Mouse (Mus musculus) neural tube, embryonic 11.5 days (tissue): ENCODE results near the gene Cgnl1. TPM values are rescaled to one million over a fixed set of nuclear protein-coding genes. Genes with fewer than 3 reads are reported as not detected.

Experiments
- ATAC-seq: fragments of 200-750 bp; cut with Nextera tagmentation; 2 replicates; pipeline ENCODE4 v1.8.0; 2017; ENCODE audit warnings: moderate number of reproducible peaks, mild to moderate bottlenecking, moderate TSS enrichment, moderate library complexity; ENCODE audit not compliant: insufficient read depth, low FRiP score, low TSS enrichment
- DNase-seq: peaks from one replicate; pipeline ENCODE4 v3.0.0-alpha.2; 2015; ENCODE audit warnings: low spot score
- H3K27ac ChIP-seq: fragments of 300-500 bp; sonication (generic); 2 replicates; pipeline ENCODE4 v1.5.1; 2014; ENCODE audit warnings: low read depth, mild to moderate bottlenecking, low read length
- H3K27me3 ChIP-seq: fragments of 300-500 bp; sonication (generic); 2 replicates; pipeline ENCODE4 v1.6.1; 2014; ENCODE audit warnings: mild to moderate bottlenecking, low read length, mixed read lengths; ENCODE audit not compliant: control insufficient read depth, insufficient read depth
- H3K36me3 ChIP-seq: fragments of 300-500 bp; sonication (generic); 2 replicates; pipeline ENCODE4 v1.6.1; 2014; ENCODE audit warnings: mild to moderate bottlenecking, low read length, moderate library complexity, mixed read lengths; ENCODE audit not compliant: control insufficient read depth, insufficient read depth
- H3K4me1 ChIP-seq: fragments of 300-500 bp; sonication (generic); 2 replicates; pipeline ENCODE4 v1.6.1; 2014; ENCODE audit warnings: low read length, mixed read lengths; ENCODE audit not compliant: control insufficient read depth, insufficient read depth
- H3K4me2 ChIP-seq: fragments of 300-500 bp; sonication (generic); 2 replicates; pipeline ENCODE4 v1.6.1; 2014; ENCODE audit warnings: low read depth, mild to moderate bottlenecking, moderate library complexity
- H3K4me3 ChIP-seq: fragments of 300-500 bp; sonication (generic); 2 replicates; pipeline ENCODE4 v1.5.1; 2014; ENCODE audit warnings: low read depth, low read length
- H3K9ac ChIP-seq: fragments of 300-500 bp; sonication (generic); 2 replicates; pipeline ENCODE4 v1.6.1; 2014; ENCODE audit warnings: mild to moderate bottlenecking, low read length
- H3K9me3 ChIP-seq: fragments of 300-500 bp; sonication (generic); 2 replicates; pipeline ENCODE4 v1.6.1; 2016; ENCODE audit warnings: low read length; ENCODE audit not compliant: control insufficient read depth
- WGBS: fragments of 180-500 bp; shearing (Covaris S2); extraction: QIAGEN DNeasy Blood & Tissue Kit; methylation state at CpG from one replicate; pipeline ENCODE4 v1.1.7; 2014; 5-methylcytosine and 5-hydroxymethylcytosine counted together
- polyA plus RNA-seq: library from polyadenylated mRNA; unstranded; fragments of >200 nt; fragmentation: Nextera tagmentation; extraction: Ambion mirVana; gene quantifications from 2 replicates; pipeline ENCODE4 v1.2.1, GENCODE M21; 2014

The Cgnl1 gene
- polyA plus RNA-seq, 1 experiment from 2014 or later, result 7.5 TPM

DNA sequence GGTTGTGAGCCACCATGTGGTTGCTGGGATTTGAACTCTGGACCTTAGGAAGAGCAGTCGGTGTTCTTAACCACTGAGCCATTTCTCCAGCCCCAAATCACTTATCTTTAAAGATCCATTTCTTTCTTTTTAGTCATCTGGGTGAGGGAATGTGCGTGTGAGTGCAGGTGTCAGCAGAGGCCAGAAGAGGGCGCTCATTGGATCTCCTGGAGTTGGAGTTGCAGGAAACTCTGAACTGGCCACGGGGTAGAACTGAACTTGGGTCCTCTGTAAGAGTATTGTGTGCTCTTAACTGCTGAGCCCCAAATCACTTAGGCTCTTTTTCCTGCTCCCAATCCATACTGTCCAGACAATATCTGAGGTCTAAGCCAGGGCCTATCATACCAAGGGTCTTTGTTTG, 127.8 kb downstream of the Cgnl1 start:
- WGBS, result 91% methylated on average over 4 of the region's 4 CpGs
- Histone ChIP-seq H3K4me2 (no peak overlapping the region), H3K27ac (no peak overlapping the region), H3K9ac (no peak overlapping the region), H3K9me3 (no peaks in the 10 kb centered on the region), H3K4me1 (no peaks in the 10 kb centered on the region), H3K27me3 (no peaks in the 10 kb centered on the region), H3K4me3 (no peak overlapping the region), H3K36me3 (no peaks in the 10 kb centered on the region)
- DNase-seq (no peak), ATAC-seq (no peak)

DNA sequence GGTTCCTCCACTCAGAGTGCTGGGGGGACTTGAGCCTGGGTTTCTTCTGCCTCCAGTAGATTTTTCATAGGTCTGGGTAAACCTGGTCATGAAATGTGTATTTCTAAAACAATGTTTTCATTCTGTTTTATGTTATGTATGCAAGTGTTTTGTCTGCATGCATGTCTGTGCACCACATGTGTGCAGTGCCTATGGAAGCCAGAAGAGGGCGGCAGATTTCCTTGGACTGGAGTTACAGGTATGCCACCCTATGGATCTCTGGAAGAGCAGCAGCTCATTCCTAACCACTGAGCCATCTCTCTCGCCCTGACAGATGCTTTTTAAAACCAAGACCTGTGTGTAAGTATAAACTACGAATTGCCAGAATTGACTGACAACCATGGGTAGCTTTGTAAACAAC, 129.1 kb downstream of the Cgnl1 start:
- Histone ChIP-seq H3K27ac (no peak overlapping the region), H3K9ac (no peak overlapping the region), H3K4me2 (no peak overlapping the region), H3K27me3 (no peaks in the 10 kb centered on the region), H3K4me1 (no peaks in the 10 kb centered on the region), H3K36me3 (no peaks in the 10 kb centered on the region), H3K4me3 (no peak overlapping the region), H3K9me3 (no peaks in the 10 kb centered on the region)
- 90% methylated on average over 3 of the region's 3 CpGs for WGBS
- no peak for DNase-seq
- no peak for ATAC-seq

GRCm38 (mm10) chr9:71640361-71640927, 131.0 kb downstream of the Cgnl1 start:
- Histone ChIP-seq H3K9me3 (no peaks in the 10 kb centered on the region), H3K9ac (no peak overlapping the region), H3K36me3 (no peaks in the 10 kb centered on the region), H3K4me3 (no peak overlapping the region), H3K27ac (no peak overlapping the region), H3K4me1 (peaks cover 6% of the 10 kb centered on the region; the same call in 1 of the 2 replicates), H3K27me3 (no peaks in the 10 kb centered on the region), H3K4me2 (no peak overlapping the region)
- WGBS, result 87% methylated on average over 4 of the region's 4 CpGs
- no peak for ATAC-seq
- DNase-seq, result no peak

DNA sequence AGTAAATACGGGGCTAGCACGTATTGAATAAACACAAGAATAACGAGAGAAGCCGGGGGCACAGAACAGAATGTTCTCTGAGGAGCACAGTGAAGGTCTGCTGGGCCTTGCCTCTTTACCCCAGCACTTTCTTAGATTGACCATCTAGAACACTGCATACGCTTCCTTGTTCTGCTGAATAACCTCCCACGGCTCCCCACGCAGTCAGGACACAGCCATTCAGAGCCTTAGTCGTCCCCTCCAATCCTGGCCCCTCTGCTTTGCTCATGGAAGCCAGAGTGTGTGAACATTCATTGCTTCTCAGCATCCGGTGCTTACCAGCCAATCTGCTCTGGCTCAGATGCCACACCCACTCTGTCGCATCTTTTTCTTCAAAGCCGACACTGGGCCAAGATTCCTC, 133.2 kb downstream of the Cgnl1 start:
- H3K27ac ChIP-seq, result no peak overlapping the region
- DNase-seq (no peak), ATAC-seq (no peak)
- no peak overlapping the region for H3K9ac ChIP-seq
- no peak overlapping the region for H3K4me3 ChIP-seq
- 72% methylated on average over 11 of the region's 11 CpGs for WGBS
- H3K36me3 ChIP-seq, result no peaks in the 10 kb centered on the region
- H3K4me1 ChIP-seq, result peaks cover 6% of the 10 kb centered on the region; the same call in 1 of the 2 replicates
- H3K4me2 ChIP-seq, result no peak overlapping the region
- H3K27me3 ChIP-seq, result no peaks in the 10 kb centered on the region
- no peaks in the 10 kb centered on the region for H3K9me3 ChIP-seq

GRCm38 (mm10) chr9:71636854-71637253, 134.5 kb downstream of the Cgnl1 start:
- Histone ChIP-seq H3K4me1 (peaks cover 6% of the 10 kb centered on the region; the same call in 1 of the 2 replicates), H3K4me3 (no peak overlapping the region), H3K36me3 (no peaks in the 10 kb centered on the region), H3K9ac (no peak overlapping the region), H3K27me3 (no peaks in the 10 kb centered on the region), H3K27ac (no peak overlapping the region), H3K4me2 (no peak overlapping the region), H3K9me3 (no peaks in the 10 kb centered on the region)
- 79% methylated on average over 1 of the region's 1 CpGs for WGBS
- DNase-seq (no peak), ATAC-seq (no peak)

DNA sequence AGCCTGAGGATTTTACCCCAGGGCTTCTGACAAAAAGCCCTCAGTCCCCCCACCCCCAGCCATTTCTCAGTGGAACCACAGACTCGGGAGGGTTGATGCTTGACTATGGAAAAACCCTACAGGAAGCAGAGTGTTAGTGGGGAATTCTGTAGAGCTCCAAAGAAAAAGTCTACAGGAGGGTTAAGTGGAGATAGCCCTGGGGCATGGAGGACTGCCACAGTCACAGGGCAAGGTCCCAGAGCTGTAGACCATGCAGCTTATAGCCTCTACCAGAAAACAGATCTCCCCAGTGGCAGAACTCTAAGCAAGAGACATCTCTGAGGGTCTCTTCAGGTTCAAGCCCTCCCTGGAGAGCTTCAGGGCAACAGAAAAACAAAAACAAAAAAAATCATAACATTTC, 135.8 kb downstream of the Cgnl1 start:
- Histone ChIP-seq H3K9ac (no peak overlapping the region), H3K27ac (no peak overlapping the region), H3K4me1 (peaks cover 6% of the 10 kb centered on the region; the same call in 1 of the 2 replicates), H3K9me3 (no peaks in the 10 kb centered on the region), H3K4me3 (no peak overlapping the region), H3K27me3 (no peaks in the 10 kb centered on the region), H3K4me2 (no peak overlapping the region), H3K36me3 (no peaks in the 10 kb centered on the region)
- no peak for DNase-seq
- 73% methylated on average over 1 of the region's 1 CpGs for whole genome bisulfite sequencing
- no peak for ATAC-seq

GRCm38 (mm10) chr9:71634916-71635315, 136.5 kb downstream of the Cgnl1 start:
- DNase-seq (no peak), ATAC-seq (no peak)
- 89% methylated on average over 2 of the region's 2 CpGs for WGBS
- Histone ChIP-seq H3K9me3 (no peaks in the 10 kb centered on the region), H3K9ac (no peak overlapping the region), H3K36me3 (no peaks in the 10 kb centered on the region), H3K4me3 (no peak overlapping the region), H3K4me2 (no peak overlapping the region), H3K27me3 (no peaks in the 10 kb centered on the region), H3K4me1 (peaks cover 6% of the 10 kb centered on the region; the same call in 1 of the 2 replicates), H3K27ac (no peak overlapping the region)

DNA sequence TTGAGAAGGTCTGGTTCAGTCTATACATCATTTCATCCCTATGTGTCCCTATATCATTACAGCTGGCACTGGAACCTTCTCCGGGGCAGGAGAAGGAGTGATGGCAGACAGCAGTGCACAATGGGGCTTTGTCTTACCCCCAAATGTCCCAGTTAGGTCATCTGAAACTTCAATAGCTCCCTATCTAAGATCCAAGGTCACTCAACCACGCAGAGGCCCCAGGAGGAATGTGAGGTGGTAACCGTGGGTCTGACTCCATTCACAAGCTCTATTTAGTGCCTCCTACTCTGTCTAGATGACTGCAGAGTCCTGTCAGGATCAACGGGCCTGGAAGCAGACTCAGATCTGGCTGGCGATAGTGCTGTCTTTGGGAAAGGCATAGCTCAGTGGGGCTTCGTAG, 142.5 kb downstream of the Cgnl1 start:
- Histone ChIP-seq H3K4me2 (no peak overlapping the region), H3K4me3 (no peak overlapping the region), H3K36me3 (no peaks in the 10 kb centered on the region), H3K9ac (no peak overlapping the region), H3K9me3 (no peaks in the 10 kb centered on the region), H3K27ac (no peak overlapping the region), H3K27me3 (no peaks in the 10 kb centered on the region), H3K4me1 (no peaks in the 10 kb centered on the region)
- DNase-seq, result no peak
- no peak for ATAC-seq
- 54% methylated on average over 6 of the region's 6 CpGs for WGBS

DNA sequence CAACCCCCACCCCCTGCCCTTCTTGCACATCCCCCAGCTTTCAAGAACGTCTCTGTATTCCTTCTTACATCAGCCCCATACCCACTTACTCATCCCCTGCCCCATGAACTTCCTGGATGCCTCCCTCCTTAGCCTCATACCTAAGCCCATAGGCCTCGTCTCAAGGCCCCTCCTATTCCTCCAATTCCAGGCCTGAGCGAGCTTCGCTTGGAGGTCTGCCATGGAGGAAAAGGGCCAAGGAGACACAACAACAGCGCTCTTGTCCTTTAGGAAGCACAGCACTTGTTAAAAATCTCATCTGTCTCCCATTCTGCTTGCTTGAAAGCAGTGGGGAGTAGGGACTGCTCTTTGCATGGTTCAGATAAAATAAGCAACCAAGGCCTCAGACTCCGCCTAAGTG, 143.1 kb downstream of the Cgnl1 start:
- 82% methylated on average over 6 of the region's 6 CpGs for WGBS
- no peak for ATAC-seq
- H3K4me2 ChIP-seq, result no peak overlapping the region

More for the DNA sequence above, 143.1 kb downstream of the Cgnl1 start:
- Histone ChIP-seq H3K4me3 (no peak overlapping the region), H3K9ac (no peak overlapping the region), H3K27ac (no peak overlapping the region), H3K27me3 (no peaks in the 10 kb centered on the region), H3K4me1 (no peaks in the 10 kb centered on the region), H3K36me3 (no peaks in the 10 kb centered on the region), H3K9me3 (no peaks in the 10 kb centered on the region)
- DNase-seq, result no peak
